Mouse (Mus musculus): Measurements from ENCODE around the gene Junb. TPM values are rescaled to one million over a fixed set of nuclear protein-coding genes. Genes with fewer than 3 reads are reported as not detected.
A peak's percentile ranks its signal among the peaks of the same experiment; 100 is the strongest.

Junb gene
- polyA plus RNA-seq, 1 experiment from 2014 or later: 7.5 TPM

- H3K27me3 ChIP-seq: peaks cover 80% of the 10 kb centered on the region
- H3K36me3 ChIP-seq: no peaks in the 10 kb centered on the region
Observed at GRCm38 (mm10) chr8:85011242-85011641, 32.7 kb upstream of the Junb start.

GRCm38 (mm10) chr8:85007686-85008085 lies 29.2 kb upstream of the Junb start:
- Histone ChIP-seq H3K27ac (no peak overlapping the region), H3K4me2 (replicated peaks) (no peak overlapping the region), H3K27me3 (peaks cover 57% of the 10 kb centered on the region)

More at GRCm38 (mm10) chr8:85011242-85011641, 32.7 kb upstream of the Junb start:
- no peaks in the 10 kb centered on the region for H3K4me1 ChIP-seq
- 18% methylated on average over 28 of the region's 28 CpGs for WGBS
- no peak for ATAC-seq (ENCODE audit: low FRiP score)
- H3K4me2 ChIP-seq (replicated peaks): no peak overlapping the region
- H3K9me3 ChIP-seq (replicated peaks): no peaks in the 10 kb centered on the region
- H3K4me3 ChIP-seq: no peak overlapping the region
- H3K9ac ChIP-seq: peak overlapping the region; percentile 35; the same call in 1 of the 2 replicates
- H3K27ac ChIP-seq: no peak overlapping the region

GRCm38 (mm10) chr8:84997649-84998295 lies 19.3 kb upstream of the Junb start:
- peak overlapping the region; percentile 39 for H3K4me2 ChIP-seq (replicated peaks)
- H3K4me3 ChIP-seq: no peak overlapping the region
- no peaks in the 10 kb centered on the region for H3K9me3 ChIP-seq (replicated peaks)
- peaks cover 4% of the 10 kb centered on the region; the same call in 1 of the 2 replicates for H3K36me3 ChIP-seq
- peaks cover 10% of the 10 kb centered on the region for H3K4me1 ChIP-seq
- peak; percentile 84 for ATAC-seq (ENCODE audit: low FRiP score)
- H3K9ac ChIP-seq: peak overlapping the region; percentile 27
- WGBS: 5% methylated on average over 19 of the region's 19 CpGs
- peaks cover 26% of the 10 kb centered on the region for H3K27me3 ChIP-seq
- H3K27ac ChIP-seq: no peak overlapping the region

More at GRCm38 (mm10) chr8:85007686-85008085, 29.2 kb upstream of the Junb start:
- no peaks in the 10 kb centered on the region; the same call in 1 of the 2 replicates for H3K36me3 ChIP-seq
- H3K4me3 ChIP-seq: no peak overlapping the region
- H3K4me1 ChIP-seq: no peaks in the 10 kb centered on the region
- ATAC-seq (ENCODE audit: low FRiP score): no peak
- whole genome bisulfite sequencing: 20% methylated on average over 25 of the region's 25 CpGs
- no peak overlapping the region for H3K9ac ChIP-seq
- H3K9me3 ChIP-seq (replicated peaks): no peaks in the 10 kb centered on the region

GRCm38 (mm10) chr8:84996978-84997377 lies 18.5 kb upstream of the Junb start:
- no peak overlapping the region for H3K4me3 ChIP-seq
- peaks cover 10% of the 10 kb centered on the region for H3K4me1 ChIP-seq
- H3K36me3 ChIP-seq: 0 out of 2 replicates have a peak, but pooled peaks cover 4% of the 10 kb centered on the region
- no peak overlapping the region for H3K4me2 ChIP-seq (replicated peaks)
- no peaks in the 10 kb centered on the region for H3K9me3 ChIP-seq (replicated peaks)
- H3K9ac ChIP-seq: no peak overlapping the region
- H3K27me3 ChIP-seq: peaks cover 26% of the 10 kb centered on the region
- 81% methylated on average over 5 of the region's 5 CpGs for WGBS
- no peak overlapping the region for H3K27ac ChIP-seq
- 0 out of 2 replicates have a peak, but pooled peaks have one; percentile 1 for ATAC-seq (ENCODE audit: low FRiP score)

- no peak for ATAC-seq (ENCODE audit: low FRiP score)
- H3K27ac ChIP-seq: no peak overlapping the region
Observed at GRCm38 (mm10) chr8:84995680-84996079, 17.2 kb upstream of the Junb start.

GRCm38 (mm10) chr8:84994375-84994774 lies 15.9 kb upstream of the Junb start:
- H3K27me3 ChIP-seq: peaks cover 26% of the 10 kb centered on the region
- no peak overlapping the region for H3K4me2 ChIP-seq (replicated peaks)
- no peak overlapping the region for H3K9ac ChIP-seq
- ATAC-seq (ENCODE audit: low FRiP score): no peak
- 0 out of 2 replicates have a peak, but pooled peaks cover 4% of the 10 kb centered on the region for H3K36me3 ChIP-seq
- H3K27ac ChIP-seq: no peak overlapping the region
- H3K4me1 ChIP-seq: peaks cover 19% of the 10 kb centered on the region
- H3K4me3 ChIP-seq: no peak overlapping the region
- 93% methylated on average over 9 of the region's 9 CpGs for WGBS
- H3K9me3 ChIP-seq (replicated peaks): no peaks in the 10 kb centered on the region

More at GRCm38 (mm10) chr8:84995680-84996079, 17.2 kb upstream of the Junb start:
- 30% methylated on average over 25 of the region's 25 CpGs for WGBS
- Histone ChIP-seq H3K4me3 (no peak overlapping the region), H3K36me3 (0 out of 2 replicates have a peak, but pooled peaks cover 4% of the 10 kb centered on the region), H3K4me2 (replicated peaks) (peak overlapping the region; percentile 1; the same call in 1 of the 2 replicates), H3K4me1 (peaks cover 17% of the 10 kb centered on the region), H3K9me3 (replicated peaks) (no peaks in the 10 kb centered on the region), H3K27me3 (peaks cover 26% of the 10 kb centered on the region), H3K9ac (peak overlapping the region; percentile 32; the same call in 1 of the 2 replicates)

- ATAC-seq (ENCODE audit: low FRiP score): peak; percentile 60
- WGBS: 1% methylated on average over 15 of the region's 15 CpGs
Observed at GRCm38 (mm10) chr8:84990836-84991235, 12.3 kb upstream of the Junb start.

GRCm38 (mm10) chr8:84990349-84990748 lies 11.8 kb upstream of the Junb start, which contains the start of gene Hook2:
Gene Hook2 (plus strand): TSS chr8:84990603.
- ATAC-seq (ENCODE audit: low FRiP score): peak; percentile 91
- Histone ChIP-seq H3K36me3 (0 out of 2 replicates have a peak, but pooled peaks cover 4% of the 10 kb centered on the region), H3K9me3 (replicated peaks) (no peaks in the 10 kb centered on the region), H3K27me3 (peaks cover 44% of the 10 kb centered on the region), H3K9ac (peak within 1 kb of the TSS; percentile 79), H3K4me2 (replicated peaks) (peak within 1 kb of the TSS; percentile 91), H3K4me1 (peaks cover 22% of the 10 kb centered on the region), H3K4me3 (peak within 1 kb of the TSS; percentile 60), H3K27ac (peak within 1 kb of the TSS; percentile 73)
- under 1% methylated on average over 28 of the region's 28 CpGs for WGBS

More at GRCm38 (mm10) chr8:84990836-84991235, 12.3 kb upstream of the Junb start:
- Histone ChIP-seq H3K27me3 (peaks cover 44% of the 10 kb centered on the region), H3K27ac (peak overlapping the region; percentile 62), H3K9ac (peak overlapping the region; percentile 79), H3K4me2 (replicated peaks) (peak overlapping the region; percentile 91), H3K9me3 (replicated peaks) (no peaks in the 10 kb centered on the region), H3K4me3 (peak overlapping the region; percentile 60), H3K4me1 (peaks cover 22% of the 10 kb centered on the region), H3K36me3 (0 out of 2 replicates have a peak, but pooled peaks cover 4% of the 10 kb centered on the region)

- Histone ChIP-seq H3K9ac (peak overlapping the region; percentile 67), H3K36me3 (0 out of 2 replicates have a peak, but pooled peaks cover 1% of the 10 kb centered on the region), H3K4me1 (peaks cover 28% of the 10 kb centered on the region), H3K27me3 (peaks cover 43% of the 10 kb centered on the region), H3K4me3 (peak overlapping the region; percentile 60), H3K27ac (peak overlapping the region; percentile 73), H3K4me2 (replicated peaks) (peak overlapping the region; percentile 91), H3K9me3 (replicated peaks) (no peaks in the 10 kb centered on the region)
- peak; percentile 61 for ATAC-seq (ENCODE audit: low FRiP score)
- under 1% methylated on average over 15 of the region's 15 CpGs for WGBS
Observed at GRCm38 (mm10) chr8:84989810-84990209, 11.3 kb upstream of the Junb start.

GRCm38 (mm10) chr8:84989311-84989731 lies 10.8 kb upstream of the Junb start:
- no peak for ATAC-seq (ENCODE audit: low FRiP score)
- Histone ChIP-seq H3K9me3 (replicated peaks) (no peaks in the 10 kb centered on the region), H3K36me3 (no peaks in the 10 kb centered on the region), H3K27ac (no peak overlapping the region), H3K4me2 (replicated peaks) (peak overlapping the region; percentile 91), H3K4me3 (no peak overlapping the region), H3K9ac (no peak overlapping the region), H3K27me3 (peaks cover 46% of the 10 kb centered on the region), H3K4me1 (peaks cover 33% of the 10 kb centered on the region)
- WGBS: 14% methylated on average over 15 of the region's 15 CpGs

- Histone ChIP-seq H3K4me2 (replicated peaks) (no peak overlapping the region), H3K4me3 (no peak overlapping the region), H3K4me1 (peaks cover 34% of the 10 kb centered on the region), H3K9me3 (replicated peaks) (no peaks in the 10 kb centered on the region), H3K27me3 (peaks cover 51% of the 10 kb centered on the region), H3K9ac (no peak overlapping the region), H3K36me3 (no peaks in the 10 kb centered on the region), H3K27ac (no peak overlapping the region)
- ATAC-seq (ENCODE audit: low FRiP score): no peak
- 54% methylated on average over 2 of the region's 2 CpGs for WGBS
Observed at GRCm38 (mm10) chr8:84987903-84988302, 9.4 kb upstream of the Junb start.

GRCm38 (mm10) chr8:84987388-84987787 lies 8.9 kb upstream of the Junb start:
- Histone ChIP-seq H3K27me3 (peaks cover 56% of the 10 kb centered on the region), H3K36me3 (no peaks in the 10 kb centered on the region), H3K9me3 (replicated peaks) (no peaks in the 10 kb centered on the region), H3K4me1 (peaks cover 36% of the 10 kb centered on the region), H3K9ac (no peak overlapping the region), H3K4me3 (no peak overlapping the region), H3K4me2 (replicated peaks) (no peak overlapping the region), H3K27ac (no peak overlapping the region)
- 85% methylated on average over 5 of the region's 5 CpGs for WGBS
- ATAC-seq (ENCODE audit: low FRiP score): no peak

Measured in hindbrain, embryonic 12.5 days (tissue).